Mouse (Mus musculus): Measurements from ENCODE around the gene Rtf2.

Gene Rtf2

GRCm38 (mm10) chr2:172484696-172485370 is 44.5 kb downstream of the Rtf2 start:
- no peak for DNase-seq

DNA sequence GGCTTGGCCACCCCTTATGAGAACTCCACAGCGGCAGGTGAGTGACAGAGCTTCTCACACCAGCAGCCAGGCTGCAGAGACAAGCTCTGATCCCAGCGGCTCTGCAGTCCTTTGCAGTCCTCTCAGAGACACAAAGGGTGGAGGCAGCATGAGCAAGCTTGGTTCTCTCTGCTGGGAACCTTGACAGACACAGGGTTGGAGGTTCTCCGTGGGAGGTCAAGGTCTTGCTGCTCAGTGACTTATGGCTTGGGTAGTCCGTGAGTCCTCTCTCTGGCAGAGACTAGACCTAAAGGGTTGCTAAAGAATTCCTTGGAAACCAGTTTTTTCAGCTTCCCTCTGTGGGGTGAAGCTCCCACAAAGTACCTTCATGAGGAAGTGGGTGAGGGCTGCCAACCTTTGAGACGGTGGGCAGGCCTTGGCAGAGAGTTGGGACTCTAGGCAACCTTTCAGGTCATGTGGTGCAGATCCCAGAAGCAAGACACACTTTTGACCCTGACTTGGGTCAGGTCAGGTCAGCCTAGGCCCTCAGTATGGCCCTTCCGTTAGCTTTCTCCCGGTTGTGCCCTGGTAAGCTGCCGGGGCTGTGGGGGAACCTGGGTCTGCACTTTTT is 56.5 kb downstream of the Rtf2 start:
- DNase-seq, result no peak

- DNase-seq, result no peak
Observed at GRCm38 (mm10) chr2:172498823-172499222, 58.5 kb downstream of the Rtf2 start.

DNA sequence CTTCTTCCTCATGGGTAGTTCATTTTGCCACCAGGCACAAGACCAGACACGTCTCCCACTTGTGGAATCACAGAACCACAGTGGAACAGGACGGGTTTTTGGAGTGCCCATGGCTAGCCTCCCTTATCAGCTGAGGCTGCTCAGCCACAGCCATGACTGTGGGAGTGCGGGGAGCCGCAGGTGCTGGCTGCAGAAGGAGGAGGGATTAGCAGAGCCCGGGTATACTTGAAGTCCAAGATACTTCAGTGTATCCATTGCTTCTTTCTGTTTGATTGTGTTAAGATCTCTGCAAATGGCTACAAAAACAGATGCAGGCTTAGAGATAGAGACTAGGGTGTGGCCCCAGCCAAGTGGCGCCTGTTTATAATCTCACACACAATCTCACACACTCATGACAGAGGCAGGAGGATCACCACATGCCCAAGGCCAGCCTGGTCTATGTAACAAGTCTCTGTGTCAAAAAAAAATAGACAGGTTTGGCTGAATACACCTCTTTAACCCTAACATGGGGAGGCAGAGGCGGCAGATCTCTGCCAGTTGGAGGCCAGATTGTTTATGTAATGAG is 60.5 kb downstream of the Rtf2 start:
- no peak for DNase-seq

GRCm38 (mm10) chr2:172501341-172501740 is 61.0 kb downstream of the Rtf2 start:
- no peak for DNase-seq

DNA sequence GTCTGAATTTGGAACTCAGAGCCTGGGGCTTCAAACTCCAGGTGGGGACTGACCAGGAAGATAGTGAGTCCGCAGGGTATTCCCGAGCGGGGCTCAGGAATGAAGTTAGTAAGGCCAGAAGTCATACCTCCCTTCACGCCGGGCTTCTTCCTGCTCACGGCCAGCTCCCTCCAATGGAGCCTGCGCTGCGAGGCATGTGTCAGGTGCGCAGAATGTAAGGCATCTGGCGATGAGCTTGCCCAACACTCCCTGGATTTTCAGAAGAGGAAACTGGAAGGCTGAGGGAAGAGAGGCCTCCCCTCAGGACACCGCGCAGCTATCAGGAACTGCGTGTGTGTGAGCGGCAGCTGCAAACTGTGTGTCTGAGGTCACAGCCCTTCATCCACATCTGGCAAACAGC is 61.8 kb downstream of the Rtf2 start:
- no peak for DNase-seq

GRCm38 (mm10) chr2:172506121-172506520 is 65.8 kb downstream of the Rtf2 start:
- no peak for DNase-seq

DNA sequence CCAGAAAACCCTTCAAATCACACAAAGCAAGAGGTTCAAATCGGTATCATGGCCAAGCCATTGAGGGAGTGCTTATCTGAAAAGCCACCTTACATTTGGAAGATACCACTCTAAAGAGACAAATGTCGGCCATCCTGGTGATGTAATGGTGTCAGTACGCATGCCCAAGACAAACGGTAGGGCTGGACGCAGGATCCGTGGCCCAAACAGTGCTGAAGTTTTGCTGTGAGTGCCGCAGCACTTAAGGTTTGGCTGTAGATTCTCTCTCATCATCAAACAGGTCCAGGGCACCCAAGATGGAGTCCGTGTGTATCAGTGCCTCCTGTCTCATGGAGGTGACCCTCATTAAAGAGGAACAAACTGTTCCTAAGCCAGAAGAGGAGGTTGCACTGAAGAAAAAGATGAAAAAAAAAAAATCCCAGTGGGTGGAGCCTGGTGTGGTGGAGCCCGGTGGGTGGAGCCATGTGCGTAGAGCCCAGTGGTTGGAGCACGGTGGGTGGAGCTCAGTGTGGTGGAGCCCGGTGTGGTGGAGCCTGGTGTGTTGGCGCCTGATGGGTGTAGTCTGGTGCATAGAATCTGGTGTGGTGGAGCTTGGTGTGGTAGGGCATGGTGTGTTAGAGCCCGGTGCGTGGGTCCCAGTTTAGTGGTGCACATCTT is 69.8 kb downstream of the Rtf2 start:
- no peak for DNase-seq

DNA sequence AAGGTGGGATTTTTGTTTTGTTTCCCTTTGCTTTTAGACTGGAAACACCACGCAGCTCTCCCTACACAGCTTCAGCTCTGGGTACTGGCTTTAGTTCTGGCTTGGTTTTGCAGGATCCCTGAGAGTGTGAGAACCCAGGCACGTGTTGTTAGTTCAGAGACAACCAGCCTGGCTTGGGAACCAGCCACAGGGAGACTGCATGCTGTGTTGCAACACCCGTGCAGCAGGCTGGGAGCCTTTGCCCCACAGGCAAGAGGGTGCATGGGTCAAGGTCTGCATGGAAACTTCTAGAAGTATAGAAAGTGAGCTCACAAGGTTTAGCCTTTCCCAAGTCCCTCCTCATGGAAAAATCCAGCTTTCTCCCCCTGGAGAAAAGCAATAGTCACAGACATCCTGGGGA is 70.5 kb downstream of the Rtf2 start:
- no peak for DNase-seq

- DNase-seq, result no peak
Observed at GRCm38 (mm10) chr2:172516407-172516992, 76.1 kb downstream of the Rtf2 start.
